Mouse (Mus musculus): Measurements from ENCODE around the gene Cntrl. TPM values are rescaled to one million over a fixed set of nuclear protein-coding genes. Genes with fewer than 3 reads are reported as not detected.

Cntrl gene
- total RNA-seq (2023), result 115 to 136 TPM (median 130 TPM) in 4 replicates

GRCm38 (mm10) chr2:35109141-35109923 is at the start of gene Cntrl:
Cntrl (plus strand) TSS chr2:35109492.

DNA sequence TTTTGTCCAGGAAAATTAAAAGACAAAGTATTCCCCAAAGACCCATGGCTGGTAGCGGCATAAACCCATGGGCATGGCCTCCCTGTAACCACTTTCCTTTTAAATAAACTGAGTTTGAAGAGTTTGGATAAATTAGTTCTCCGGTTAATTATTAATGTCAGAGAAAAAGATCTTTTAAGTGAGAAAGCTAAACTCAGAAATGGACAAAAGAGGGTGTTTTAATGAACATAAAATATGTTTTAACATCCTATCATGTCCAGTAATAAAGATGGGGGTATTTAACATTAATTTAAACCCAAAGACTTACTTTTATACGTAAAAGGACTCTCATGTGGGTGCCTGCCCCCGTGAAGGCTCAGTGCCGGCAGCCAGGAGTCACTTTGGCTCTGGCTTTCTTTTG is 48.0 kb upstream of the Cntrl start, which contains the start of gene Hc:
Gene Hc, minus strand, starts transcription at position 101 of the 400 bp plus-strand sequence.

GRCm38 (mm10) chr2:35101443-35101842 is 7.8 kb upstream of the Cntrl start, which contains the start of gene AI182371:
AI182371 (minus strand) TSS chr2:35101543.

DNA sequence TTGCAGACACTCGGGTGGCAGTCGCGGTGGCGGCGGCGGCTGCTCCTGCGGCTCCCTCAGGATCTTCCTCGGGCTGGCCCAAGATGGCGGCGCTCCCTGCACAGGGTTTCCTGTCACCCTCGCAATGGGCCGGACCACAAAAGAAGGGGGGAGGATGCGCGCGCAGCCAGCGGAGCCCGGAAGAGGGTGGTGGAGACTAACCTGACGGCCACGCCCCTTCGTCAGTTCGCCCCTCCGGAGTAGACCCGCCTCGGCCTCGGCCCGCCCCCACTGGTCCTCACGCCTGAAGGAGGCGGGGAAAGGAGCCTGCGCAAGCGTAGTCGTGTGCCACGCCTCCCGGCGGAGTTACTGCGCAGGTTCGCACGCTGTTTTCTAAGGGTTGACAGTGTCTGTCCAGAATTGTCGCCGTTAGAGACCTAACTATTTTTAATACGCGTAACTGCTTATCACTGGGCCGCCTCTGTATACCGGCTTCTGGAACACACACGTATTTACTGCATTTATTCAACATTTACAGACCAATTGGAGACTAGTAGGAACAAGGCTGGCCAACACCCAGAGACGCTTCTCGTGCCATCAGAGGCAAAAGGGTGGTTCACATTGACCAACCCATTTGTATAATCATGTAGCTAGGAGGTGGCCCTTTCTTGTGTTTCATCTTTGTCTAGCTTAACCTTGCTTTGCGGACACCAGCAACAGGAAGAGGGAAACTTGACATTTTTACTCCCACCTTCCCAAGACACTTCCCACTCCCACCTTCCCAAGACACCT is 91.8 kb downstream of the Cntrl start, which contains the start of gene Rab14:
Gene Rab14, minus strand, starts transcription at position 223 of the 771 bp plus-strand sequence.

Other genes starting within 250 kb of the Cntrl start
- not detected in 4 replicates for gene Cutal, start 235.1 kb upstream of the Cntrl start, total RNA-seq (2023)
- 24.6 to 32.8 TPM (median 28.1 TPM) in 4 replicates for gene Psmd5, start 234.5 kb upstream of the Cntrl start, total RNA-seq (2023)
- 8.3 to 20.1 TPM (median 17.3 TPM) in 4 replicates for gene Phf19, start 195.5 kb upstream of the Cntrl start, total RNA-seq (2023)
- gene Traf1, start 147.7 kb upstream of the Cntrl start, total RNA-seq (2023), result 69.2 to 81.1 TPM (median 72.1 TPM) in 4 replicates
- gene Hc, start 48.1 kb upstream of the Cntrl start, total RNA-seq (2023), result not detected in 4 replicates
- gene AI182371, start 7.9 kb upstream of the Cntrl start, total RNA-seq (2023), result 0.57 to 1.8 TPM (median 0.92 TPM) in 4 replicates
- gene Rab14, start 91.6 kb downstream of the Cntrl start, total RNA-seq (2023), result 187 to 212 TPM (median 192 TPM) in 4 replicates
- gene Gsn, start 146.9 kb downstream of the Cntrl start, total RNA-seq (2023), result 88.0 to 98.1 TPM (median 91.2 TPM) in 4 replicates
- gene Stom, start 227.5 kb downstream of the Cntrl start, total RNA-seq (2023), result 3.6 to 5.2 TPM (median 4.4 TPM) in 4 replicates